In genomic region chr7:34746165-34746564, GRCm38 (mm10) we compare ENCODE assay signal across 7 mouse cellular contexts.
DNase-seq lines count a peak whose midpoint lies in the region; ATAC-seq lines count a peak whose summit lies in the region.

No protein-coding gene starts in this region.

- H3K27me3 ChIP-seq in limb, embryonic 11.5 days (ENCODE audit: control insufficient read depth, insufficient read depth, low read length) = no peaks in the 10 kb centered on the region

- 47% methylated on average over 9 of the region's 9 CpGs for WGBS in limb, embryonic 11.5 days

- intact Hi-C loops in heart, postnatal 25 days (cut with DNase I) = no loop called here

- peak; percentile 10 for DNase-seq in urinary bladder, postnatal 25 days (ENCODE audit: low spot score)
- no peak for DNase-seq in urinary bladder, adult 2 months (ENCODE audit: low spot score)
- DNase-seq in heart, postnatal 25 days (ENCODE audit: low spot score) = peak; percentile 59
- DNase-seq in limb, embryonic 11.5 days (ENCODE audit: low spot score) = no peak
- DNase-seq in frontal cortex, postnatal 25 days (ENCODE audit: low spot score in 2 of 2) = no peak
- DNase-seq in right cerebral cortex, postnatal 36 days (ENCODE audit: low spot score in 2 of 2) = no peak

- no peak for ATAC-seq in limb, embryonic 11.5 days (ENCODE audit: insufficient number of reproducible peaks, low FRiP score, low TSS enrichment, low read depth)
- no peak; the same call in 1 of the 2 replicates for ATAC-seq in frontal cortex, adult (ENCODE audit: low TSS enrichment)

- H3K36me3 ChIP-seq in limb, embryonic 11.5 days (ENCODE audit: control insufficient read depth, insufficient read depth, low read length) = no peaks in the 10 kb centered on the region

- no peaks in the 10 kb centered on the region for H3K9me3 ChIP-seq in limb, embryonic 11.5 days (ENCODE audit: control insufficient read depth, low read length)

- no peak overlapping the region for H3K27ac ChIP-seq in limb, embryonic 11.5 days (replicated peaks; ENCODE audit: low read depth, low read length)

- H3K4me2 ChIP-seq in limb, embryonic 11.5 days (ENCODE audit: low read depth, severe bottlenecking) = no peak overlapping the region

- H3K4me3 ChIP-seq in limb, embryonic 11.5 days (ENCODE audit: low read depth, low read length) = no peak overlapping the region

- H3K9ac ChIP-seq in limb, embryonic 11.5 days (ENCODE audit: low read length) = 0 out of 2 replicates have a peak overlapping the region, but pooled peaks have one; percentile 14

- H3K4me1 ChIP-seq in limb, embryonic 11.5 days (ENCODE audit: control insufficient read depth, insufficient read depth, low read length) = peaks cover 9% of the 10 kb centered on the region; the same call in 1 of the 2 replicates

Comparison
In these comparisons a context has a peak if more than half of its experiments do, and no peak if none do; other contexts are left out.
1. DNase-seq: peak in urinary bladder, postnatal 25 days (single experiment) and heart, postnatal 25 days (single experiment); none in urinary bladder, adult 2 months (single experiment), limb, embryonic 11.5 days (single experiment), frontal cortex, postnatal 25 days (0 of 2) and right cerebral cortex, postnatal 36 days (0 of 2).